Mouse (Mus musculus) urinary bladder, postnatal 14 days (tissue): ENCODE results near the gene Armh4.
A peak's percentile ranks its signal among the peaks of the same experiment; 100 is the strongest.
"Not testable (repeated sequence)": the region's sequence is repeated elsewhere in the genome, so short reads cannot be mapped to it uniquely, and the experiment has no call there.

Experiments used
- DNase-seq: peaks from one replicate; pipeline ENCODE4 v3.0.0; 2021; ENCODE audit warnings: low spot score

The Armh4 gene

DNA sequence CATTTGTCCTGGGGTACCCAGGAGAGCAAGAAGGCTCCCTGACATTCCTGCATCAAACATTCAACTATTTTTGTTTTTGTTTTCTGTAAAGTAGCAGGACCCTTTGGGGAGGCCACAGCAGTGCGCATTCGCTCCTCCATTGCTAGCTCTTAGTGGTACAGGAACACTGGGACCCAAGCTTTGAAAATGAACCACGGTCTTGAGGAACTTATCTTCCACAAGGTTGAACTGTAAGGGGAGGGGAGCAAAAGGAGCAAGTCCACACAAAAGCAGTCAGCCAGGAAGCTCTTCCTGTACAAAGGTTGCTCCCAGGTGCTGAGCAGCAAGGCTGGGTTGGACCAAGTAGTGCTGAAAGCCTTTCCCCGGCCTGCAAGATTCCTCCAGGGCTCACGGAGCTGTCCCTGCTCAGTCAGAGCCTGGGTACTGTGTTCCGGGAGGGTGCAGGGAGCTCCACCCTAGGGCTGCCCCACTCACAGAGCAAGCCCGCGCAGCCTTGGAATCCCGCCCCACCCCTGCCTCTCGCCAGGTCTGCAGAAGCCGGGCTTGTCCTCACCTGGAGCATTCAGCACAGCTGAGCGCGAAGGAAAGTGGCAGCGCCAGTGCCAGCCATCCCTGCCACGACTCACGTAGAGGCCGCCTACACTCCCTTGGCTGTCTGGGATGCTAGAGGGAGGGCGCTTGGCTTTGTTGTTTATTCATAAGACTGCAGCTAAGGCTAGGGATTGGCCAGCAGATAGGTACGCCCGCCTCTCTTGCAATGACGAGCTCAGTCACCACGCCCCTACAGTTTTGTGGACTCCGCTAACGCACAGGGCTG lies at the start of gene Armh4:
TSS of gene Armh4 (minus strand) at position 669 of the 817 bp plus-strand sequence.
- DNase-seq = peak; percentile 76

DNA sequence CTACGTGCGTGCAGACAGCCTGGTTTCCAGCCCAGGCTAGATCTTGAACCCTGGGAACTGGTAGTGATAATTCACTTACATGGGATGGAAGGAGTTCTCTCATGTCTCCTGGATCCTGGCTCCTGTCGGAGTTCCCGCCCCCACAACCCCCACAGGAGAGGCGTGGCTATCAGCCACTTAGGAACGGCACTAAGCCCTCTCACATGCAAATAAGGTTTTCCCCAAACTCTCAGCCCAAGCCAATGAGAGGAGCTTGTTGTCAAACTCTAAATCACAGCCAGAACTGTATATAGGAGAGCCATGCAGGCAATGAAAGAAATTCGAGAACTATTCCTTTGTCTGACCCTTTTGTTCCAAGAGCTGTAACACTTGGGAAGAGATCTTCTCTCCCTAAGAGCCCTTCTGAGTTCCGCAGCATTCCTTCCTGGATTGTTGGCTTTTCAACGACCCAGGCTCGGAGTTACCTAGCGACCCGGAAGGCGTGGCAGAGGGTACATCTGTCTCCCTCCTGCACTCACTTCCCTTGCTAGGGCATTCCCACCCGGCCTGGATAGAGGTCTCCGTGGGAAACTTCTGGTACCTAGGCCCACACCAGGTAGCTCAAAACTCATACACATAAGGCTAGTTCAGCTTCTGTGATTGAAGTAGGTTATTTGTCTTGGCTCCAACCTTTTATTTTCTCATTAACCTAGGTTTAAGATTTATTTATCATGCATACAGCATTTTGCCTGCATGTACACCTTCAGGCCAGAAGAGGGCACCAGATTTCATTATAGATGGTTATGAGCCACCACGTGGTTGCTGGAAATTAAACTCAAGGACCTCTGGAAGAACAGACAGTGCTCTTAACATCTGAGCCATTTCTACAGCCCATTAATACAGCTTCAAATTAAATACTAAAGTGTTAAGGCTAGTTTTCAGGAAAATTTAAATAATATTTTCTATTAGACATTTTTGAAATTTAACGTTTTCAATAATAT lies 46.3 kb upstream of the Armh4 start:
- DNase-seq = no peak

DNA sequence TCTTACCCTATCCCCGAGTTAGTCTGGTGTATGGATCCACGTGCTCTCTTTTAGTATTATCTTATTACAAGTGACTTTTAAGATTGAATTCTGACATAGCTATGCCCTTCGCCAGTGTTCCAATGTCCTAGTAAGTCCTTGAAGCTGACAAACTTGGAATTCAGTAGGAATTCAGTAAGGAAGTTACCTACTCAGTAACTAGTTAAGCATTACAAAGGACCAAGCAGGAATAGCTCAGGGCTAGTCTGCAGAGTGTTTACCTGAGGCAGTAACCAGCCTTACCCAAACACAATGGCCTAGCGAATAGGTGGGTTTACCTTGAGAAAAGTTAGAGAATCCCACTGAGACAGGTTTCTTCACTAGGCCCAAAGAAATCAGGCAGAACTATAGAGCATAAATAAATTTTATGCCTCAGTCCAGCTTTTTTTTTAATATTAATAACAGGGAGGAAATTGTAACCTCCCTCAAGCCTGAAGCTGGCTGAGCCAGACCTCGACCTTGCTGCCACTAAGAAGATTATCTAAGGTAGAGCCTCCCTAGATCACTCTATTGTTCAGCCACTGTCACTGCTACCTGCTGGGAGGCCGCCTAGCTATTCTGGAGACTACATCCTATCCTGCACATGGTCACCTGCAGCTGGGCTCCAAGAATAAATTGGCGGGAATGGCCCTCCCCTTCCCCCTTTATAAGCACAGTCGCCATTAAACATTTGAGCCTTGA lies 36.7 kb upstream of the Armh4 start:
- not testable (repeated sequence) for DNase-seq

DNA sequence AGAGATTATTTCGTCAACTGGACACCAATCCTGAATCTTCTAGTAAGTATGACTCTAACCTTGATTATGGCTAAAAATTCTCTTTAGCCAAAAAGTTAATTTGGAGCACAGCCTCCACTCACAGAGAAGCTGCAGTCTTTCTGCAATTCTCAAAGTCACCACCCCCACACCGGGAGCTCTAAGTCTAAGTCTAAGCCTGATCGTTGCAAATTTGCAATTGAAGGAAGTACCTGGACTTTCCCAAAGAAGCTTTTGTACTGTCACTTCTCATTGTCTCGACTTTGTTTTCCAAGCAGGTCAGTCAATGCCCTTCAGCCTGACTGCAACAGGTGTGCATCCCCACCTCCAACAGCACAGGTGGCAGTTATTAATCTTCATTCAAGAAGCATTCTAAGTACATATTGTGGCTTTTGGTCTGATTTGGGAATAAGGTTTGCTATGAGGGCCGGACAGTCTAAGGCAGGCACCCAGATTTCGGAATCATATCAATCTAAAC lies 35.6 kb upstream of the Armh4 start:
- not testable (repeated sequence) for DNase-seq

DNA sequence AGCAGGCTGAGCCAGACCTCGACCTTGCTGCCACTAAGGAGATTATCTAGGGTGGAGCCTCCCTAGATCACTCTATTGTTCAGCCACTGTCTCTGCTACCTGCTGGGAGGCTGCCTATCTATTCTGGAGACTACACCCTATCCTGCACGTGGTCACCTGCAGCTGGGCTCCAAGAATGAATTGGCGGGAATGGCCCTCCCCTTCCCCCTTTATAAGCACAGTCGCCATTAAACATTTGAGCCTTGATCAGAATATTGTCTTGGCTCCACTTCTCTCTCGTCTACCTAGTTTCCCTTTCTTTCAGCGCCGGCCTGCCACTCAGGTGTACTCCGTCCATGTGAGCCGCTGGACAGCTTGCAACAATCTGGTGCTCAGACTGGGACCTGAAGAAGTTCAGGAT lies 29.8 kb upstream of the Armh4 start:
- not testable (repeated sequence) for DNase-seq

DNA sequence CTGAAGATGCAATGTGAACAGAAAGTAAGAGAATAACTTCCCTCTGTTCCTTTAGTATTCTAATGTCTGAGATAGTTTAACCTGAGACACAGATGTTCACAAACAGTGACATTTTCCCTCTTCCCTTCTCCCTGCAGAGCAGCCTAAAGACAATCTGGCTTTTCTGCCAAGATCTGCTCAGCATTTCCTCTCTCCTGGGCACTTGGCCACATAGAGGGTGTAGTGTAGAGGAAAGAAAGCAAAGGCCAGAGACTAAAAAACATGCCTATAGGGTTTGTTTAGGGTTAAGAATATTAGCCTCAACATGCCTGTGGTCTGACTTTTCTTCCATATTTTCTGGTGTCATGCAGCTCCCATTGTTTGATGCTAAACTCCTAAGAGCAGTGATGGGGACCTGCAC lies 21.9 kb upstream of the Armh4 start:
- not testable (repeated sequence) for DNase-seq

DNA sequence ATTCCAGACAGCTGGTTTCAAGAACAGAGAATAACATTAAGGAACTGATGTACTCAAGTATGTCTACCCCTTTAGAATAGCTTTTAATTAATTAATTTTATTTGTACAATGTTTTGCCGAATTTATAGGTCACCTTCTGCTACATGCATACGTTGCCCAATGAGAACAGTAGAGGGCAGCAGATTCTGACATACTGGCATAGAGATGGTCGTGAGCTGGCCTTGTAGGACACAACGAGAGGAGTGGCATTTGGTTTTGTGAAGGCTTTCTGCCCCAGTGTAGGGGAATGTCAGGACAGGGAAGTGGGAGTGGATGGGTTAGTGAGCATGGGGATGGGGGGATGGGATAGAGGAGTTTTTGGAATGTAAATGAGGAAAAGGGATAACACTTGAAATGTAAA lies 18.3 kb upstream of the Armh4 start:
- peak; percentile 26 for DNase-seq

DNA sequence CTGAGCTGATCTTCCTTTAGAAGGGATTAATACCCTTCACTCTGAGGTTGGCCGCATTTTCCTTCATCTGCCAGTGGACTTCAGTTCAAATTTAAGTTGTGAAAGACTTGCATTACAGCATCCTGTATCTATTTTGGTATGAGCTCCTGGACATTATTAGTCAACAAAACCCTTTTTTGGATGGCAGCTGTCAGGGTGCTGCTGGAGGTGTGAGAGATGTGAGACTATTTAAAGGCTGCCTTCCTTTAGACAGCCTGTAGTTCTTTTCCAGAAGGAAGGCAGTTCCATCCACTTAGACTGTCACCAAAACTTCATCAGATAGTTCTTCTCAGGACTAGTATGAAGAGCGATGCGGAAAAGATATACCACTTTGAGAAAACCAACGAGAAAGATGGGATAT lies 10.8 kb upstream of the Armh4 start:
- no peak for DNase-seq

DNA sequence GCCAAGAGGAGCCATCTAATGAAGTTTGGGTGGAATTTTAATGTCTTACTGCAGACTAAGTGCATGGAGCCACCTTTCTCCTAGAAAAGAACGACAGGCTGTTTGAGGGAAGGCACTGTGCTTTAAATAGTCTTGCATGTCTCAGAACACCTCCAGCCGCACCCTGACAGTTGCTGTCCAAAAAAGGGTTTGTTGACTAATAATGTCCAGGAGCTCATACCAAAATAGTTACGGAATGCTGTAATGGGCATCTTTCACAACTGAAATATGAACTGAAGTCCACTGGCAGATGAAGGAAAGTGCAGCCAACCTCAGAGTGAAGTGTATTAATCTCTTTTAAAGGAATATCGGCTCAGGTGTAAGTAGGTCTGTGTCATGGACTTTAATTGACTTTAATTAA lies 7.4 kb upstream of the Armh4 start:
- DNase-seq = no peak

DNA sequence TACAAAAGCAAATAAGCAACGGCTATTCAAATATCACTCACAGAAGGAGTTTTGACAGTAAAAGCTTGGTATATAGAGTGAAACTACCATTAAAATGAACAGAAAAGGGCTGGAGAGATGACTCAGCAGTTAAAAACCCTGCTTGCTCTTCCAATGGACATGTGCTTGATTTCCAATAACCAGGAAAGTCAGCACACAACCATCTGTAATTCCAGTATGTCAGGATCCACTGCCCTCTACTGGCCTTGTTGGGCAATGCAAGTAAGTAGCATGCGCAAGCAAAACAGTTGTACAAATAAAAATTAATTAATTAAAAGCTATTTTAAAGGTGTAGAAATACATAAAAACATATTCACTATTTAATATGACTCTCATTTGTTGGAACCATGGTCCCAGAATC lies 2.6 kb upstream of the Armh4 start:
- DNase-seq = peak; percentile 72

DNA sequence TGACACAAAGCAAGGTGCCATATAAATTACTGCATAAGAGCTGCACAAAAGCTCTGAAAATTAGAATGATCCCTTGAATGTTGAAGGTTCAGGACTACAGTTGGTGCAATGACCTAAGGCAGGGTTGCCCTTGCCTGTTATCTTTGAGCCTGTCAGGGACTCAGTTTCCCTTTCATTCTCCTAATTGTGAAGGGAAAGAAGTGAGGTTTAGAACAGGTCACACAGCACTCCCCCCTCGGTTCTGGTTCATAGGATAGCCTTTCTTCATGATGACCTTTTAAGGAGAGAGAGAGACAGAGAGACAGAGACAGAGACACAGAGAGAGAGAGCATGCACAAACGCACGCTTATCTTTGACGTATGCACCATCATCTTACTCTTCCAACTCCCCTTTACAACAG lies 683 bp upstream of the Armh4 start:
- no peak for DNase-seq

DNA sequence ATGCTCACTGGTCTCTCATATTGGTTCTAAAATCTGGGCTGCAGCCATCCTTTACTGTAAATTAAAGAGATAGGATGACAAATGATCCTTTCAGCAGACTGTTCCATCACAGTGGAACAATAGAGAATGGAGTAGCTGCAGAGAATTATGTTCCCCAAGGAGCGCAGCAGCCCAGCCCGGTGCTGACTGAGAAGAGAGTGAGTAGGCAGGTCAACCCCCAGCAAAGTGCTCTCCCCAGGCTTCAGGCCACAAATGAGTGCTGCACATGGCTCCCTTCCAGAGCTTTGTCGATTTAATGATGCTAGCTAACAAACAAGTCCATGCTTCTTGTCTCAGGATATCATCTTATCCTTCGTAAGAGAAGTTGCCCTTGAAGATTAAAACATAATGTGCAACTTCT lies 2.8 kb downstream of the Armh4 start:
- no peak for DNase-seq

DNA sequence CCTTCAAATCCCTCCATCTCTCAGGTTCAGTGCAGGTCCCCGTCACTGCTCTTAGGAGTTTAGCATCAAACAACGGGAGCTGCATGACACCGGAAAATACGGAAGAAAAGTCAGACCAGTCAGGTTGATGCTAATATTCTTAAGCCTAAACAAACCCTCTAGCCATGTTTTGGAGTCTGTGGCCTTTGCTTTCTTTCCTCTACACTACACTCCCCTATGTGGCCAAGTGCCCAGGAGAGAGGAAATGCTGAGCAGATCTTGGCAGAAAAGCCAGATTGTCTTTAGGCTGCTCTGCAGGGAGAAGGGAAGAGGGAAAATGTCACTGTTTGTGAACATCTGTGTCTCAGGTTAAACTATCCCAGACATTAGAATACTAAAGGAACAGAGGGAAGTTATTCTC lies 5.6 kb downstream of the Armh4 start:
- DNase-seq = not testable (repeated sequence)

DNA sequence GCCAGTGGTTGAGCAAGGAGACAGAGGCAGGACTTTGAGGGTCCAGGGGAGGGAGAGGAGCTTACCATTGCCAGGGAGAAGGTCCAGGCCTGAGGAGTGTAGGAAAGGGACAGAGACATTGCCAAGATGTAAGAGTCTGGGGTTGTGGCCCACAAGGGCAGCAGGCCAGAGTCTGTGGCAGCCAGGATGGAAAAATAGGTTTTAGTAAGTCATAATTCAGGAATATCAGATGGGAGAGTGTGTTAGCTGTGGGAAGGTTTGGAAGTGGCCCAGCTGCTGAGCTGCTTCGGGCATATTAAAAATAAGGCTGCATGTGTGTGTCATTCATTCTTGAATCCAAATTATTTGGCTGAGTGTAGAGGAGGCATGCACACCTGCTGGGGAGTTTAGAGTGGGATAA lies 11.4 kb downstream of the Armh4 start:
- DNase-seq = no peak

DNA sequence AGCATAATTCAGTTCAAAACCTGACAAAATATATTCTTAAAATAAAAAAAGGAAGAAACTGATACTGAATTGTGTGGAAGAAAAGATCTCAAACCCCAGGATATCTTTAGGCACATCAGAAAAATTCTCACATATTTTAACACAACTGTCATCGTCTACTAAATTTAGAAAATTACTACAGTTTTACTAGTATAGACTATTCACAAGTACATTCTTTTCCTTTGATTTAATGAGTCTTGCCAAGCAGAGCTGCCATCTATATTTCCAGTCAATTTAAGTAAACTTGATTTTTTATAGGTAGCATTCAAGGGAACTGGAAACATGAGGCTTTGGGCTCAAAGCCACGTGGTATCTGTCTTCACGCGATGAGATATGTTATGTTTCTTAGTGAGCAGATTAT lies 16.6 kb downstream of the Armh4 start:
- DNase-seq = no peak

DNA sequence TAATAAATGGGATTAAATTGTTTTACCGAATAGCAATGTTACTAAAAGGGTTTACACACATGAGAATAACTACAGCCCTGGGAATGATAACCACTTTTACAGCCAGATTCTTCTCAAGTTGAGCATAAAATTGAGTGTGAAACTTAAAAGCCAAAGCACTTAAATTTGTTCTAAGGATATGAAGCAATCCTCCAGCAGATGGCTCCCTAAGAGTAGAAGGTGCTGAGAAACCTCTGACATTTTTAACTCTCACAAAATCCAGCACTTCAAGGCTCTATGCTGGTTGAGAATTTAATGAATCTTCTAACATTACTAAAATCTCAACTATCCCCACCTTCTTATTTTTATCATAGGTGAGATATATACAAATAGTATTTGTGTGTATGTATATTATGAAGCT lies 27.3 kb downstream of the Armh4 start:
- no peak for DNase-seq

DNA sequence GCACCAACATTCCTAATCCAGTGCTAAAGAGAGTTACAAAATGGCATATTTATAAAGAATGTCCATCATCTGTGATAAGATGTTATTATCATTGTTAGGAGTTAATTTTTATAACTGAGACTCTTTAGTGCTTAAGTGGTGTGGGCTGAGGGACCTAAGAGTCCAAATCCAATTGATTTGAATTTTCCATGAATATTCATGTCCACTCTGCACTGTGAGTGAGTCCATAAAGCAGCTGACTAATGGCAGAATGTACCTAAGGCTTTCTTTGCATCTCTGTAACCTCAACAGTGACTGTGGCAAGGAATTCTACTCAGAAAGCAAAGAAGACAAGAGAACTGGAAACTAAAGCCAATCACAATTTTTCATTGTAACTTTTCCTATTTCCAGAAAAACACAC lies 30.6 kb downstream of the Armh4 start:
- no peak for DNase-seq

DNA sequence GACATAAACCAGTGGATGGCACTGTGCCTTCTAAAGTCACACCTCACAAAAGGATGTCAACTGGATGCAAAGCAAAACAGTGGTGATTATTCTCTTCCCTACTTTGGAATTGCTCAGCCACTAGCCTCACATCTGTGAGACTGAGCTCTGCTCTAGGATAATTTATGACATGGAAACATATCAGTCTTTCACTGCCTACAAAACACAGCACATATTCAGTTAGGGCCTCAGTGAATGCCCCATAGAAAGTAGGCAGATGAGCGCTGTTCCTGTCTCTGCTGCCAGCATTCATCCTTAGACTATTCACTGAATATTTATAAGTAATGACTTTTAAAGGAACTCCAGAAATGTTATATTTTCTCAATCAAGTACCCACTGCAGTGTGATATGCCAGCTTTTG lies 37.3 kb downstream of the Armh4 start:
- DNase-seq = no peak

DNA sequence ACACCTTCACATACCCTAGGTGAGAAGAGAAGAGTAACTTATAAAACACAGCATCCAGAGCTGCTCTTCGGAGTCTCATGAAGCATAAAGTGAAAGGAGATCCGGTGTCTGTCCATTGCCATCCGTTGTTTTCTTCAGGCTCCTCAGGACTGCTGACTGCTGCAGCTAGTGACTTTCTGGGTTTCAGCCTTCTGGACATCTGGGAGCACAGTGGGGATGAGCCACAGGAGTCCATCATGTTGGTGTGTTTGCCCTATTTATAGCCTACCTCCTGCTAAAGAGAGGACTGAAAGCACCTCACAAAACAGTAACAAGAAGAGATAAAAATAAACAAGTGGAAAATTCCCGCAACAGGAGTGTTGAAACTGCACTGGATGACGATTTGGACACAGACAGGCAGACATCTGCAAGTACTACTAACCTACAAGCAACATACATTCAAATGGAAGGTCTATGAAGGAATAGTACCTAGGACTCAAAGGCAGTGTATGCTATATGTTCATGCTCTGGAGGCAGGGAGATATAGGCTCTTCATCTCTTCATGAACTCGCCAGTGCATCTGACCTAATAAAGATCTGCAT lies 39.1 kb downstream of the Armh4 start:
- no peak for DNase-seq

DNA sequence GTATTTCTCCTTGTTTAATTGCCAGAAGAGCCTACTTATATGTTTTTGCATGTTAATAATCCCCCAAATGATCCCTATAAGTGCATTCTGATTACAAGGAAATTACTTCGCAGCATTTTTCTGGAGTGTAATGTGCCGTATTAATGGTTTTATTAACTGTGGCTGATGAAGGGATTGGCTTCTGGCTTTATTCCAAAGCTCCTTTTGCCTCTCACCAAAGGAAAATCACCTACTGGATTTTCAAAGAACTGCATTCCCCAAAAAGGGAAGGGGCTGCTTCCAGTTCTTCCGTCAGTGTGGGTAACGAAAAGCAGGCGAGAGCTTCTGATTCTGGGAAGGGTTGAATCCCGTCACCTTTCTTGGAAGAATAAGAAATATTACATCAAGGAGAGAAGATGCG lies 43.9 kb downstream of the Armh4 start:
- DNase-seq = no peak

DNA sequence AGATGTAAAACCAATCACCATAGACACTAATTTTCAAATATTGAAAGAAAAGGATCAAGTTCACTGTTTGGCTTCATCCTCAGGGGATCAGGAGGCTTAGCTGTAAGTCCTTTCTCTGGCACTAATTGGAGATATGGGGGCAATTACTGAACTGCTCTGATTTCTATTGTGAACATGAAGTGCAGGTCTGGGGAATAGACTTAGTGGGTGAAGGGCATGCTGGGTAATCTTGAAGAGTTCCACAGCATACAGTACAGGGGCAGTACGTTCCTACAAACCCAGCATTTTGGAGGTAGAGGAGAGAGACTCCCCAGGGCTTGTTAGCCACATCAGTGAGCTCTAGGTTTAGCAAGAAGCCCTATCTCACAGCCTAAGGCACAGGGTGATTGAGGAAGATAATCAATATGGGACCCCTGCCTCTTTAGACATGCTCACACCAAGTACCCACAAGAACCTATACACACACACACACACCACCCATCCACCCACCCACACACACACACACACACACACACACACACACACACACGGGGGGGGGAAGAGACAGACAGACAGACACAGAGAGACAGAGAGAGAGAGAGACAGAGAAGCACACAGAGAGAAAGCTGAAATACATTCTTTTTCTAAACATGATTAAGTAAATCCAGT lies 44.6 kb downstream of the Armh4 start:
- no peak for DNase-seq
